Mouse (Mus musculus) limb, embryonic 10.5 days (tissue): ENCODE measurements at regions not wholly inside any gene's neighbourhood (a gene's known extent, or its start where the extent isn't known, plus 50 kb on each side); places are given as distances from the start of the nearest gene placed in this dataset.
"Not testable (repeated sequence)": the region's sequence is repeated elsewhere in the genome, so short reads cannot be mapped to it uniquely, and the experiment has no call there.

Source experiments
- DNase-seq: peaks from one replicate; pipeline ENCODE4 v3.0.0-alpha.2; 2017; ENCODE audit warnings: low spot score
- H3K27ac ChIP-seq: fragments of 300-500 bp; sonication (generic); 2 replicates; pipeline ENCODE4 v1.5.1; 2016; ENCODE audit warnings: mild to moderate bottlenecking
- H3K27me3 ChIP-seq: fragments of 300-500 bp; sonication (generic); 2 replicates; pipeline ENCODE4 v1.6.1; 2016; ENCODE audit warnings: low read depth, mild to moderate bottlenecking; ENCODE audit not compliant: poor library complexity, severe bottlenecking
- H3K36me3 ChIP-seq: fragments of 300-500 bp; sonication (generic); 2 replicates; pipeline ENCODE4 v1.6.1; 2016; ENCODE audit warnings: mild to moderate bottlenecking, moderate library complexity
- H3K4me1 ChIP-seq: fragments of 300-500 bp; sonication (generic); 2 replicates; pipeline ENCODE4 v1.6.1; 2016
- H3K4me3 ChIP-seq: fragments of 300-500 bp; sonication (generic); 2 replicates; pipeline ENCODE4 v1.5.1; 2016; ENCODE audit warnings: mild to moderate bottlenecking, moderate library complexity
- H3K9me3 ChIP-seq: fragments of 300-500 bp; sonication (generic); replicated peaks from 2 replicates; pipeline ENCODE4 v1.6.1; 2016; ENCODE audit warnings: mild to moderate bottlenecking
- WGBS: fragments of 180-500 bp; shearing (Covaris S2); methylation state at CpG from one replicate; pipeline ENCODE4 v1.1.7; 2016; 5-methylcytosine and 5-hydroxymethylcytosine counted together

DNA sequence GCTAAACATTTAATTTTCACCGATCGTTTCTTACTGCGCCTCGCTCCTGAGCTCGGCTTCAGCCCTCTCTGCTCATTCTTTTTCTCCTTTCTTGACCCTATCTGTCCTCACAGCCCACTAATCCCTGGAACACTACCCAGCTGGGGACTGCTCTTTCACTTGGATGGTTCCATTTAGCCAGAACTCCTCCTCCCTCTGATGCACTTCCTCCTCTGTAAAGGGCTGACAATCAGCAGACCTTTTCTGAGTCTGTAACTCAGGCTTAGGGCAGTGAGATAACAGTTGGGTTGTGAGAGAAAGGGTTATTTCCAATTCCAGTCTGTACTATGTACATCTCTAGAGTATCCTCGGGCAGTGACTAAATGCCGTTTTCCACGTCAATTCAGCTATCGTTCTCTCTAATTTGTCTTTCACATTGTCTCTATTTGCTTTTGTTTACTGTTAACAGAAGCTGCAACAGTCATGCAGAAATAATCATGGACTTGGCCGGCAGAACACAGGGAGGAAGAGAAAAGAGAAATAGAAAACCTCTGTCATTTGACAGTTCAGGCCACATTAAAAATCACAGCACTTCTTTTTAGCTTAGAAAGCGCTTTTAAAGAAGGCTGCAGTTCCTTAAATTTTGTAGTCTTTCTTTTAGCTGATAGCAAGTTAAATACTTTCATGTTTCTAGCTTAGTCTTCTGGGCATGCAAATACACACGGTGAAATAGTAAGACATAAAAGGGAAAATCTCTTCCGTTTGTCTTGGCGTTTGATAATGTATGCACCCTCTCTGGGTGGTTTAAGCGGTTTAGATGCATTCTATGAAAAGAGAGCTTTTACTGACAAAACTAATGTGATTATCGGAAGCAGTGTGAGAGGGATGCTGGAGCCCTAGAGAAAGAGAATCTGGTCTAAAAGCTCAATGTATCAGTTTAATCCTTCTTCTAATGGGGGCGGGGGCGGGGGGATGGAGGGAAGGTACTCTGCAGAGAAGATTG, 94.7 kb upstream of the Fam181b start:
- Histone ChIP-seq H3K27ac (no peak overlapping the region), H3K4me1 (0 out of 2 replicates have a peak, but pooled peaks cover 4% of the 10 kb centered on the region), H3K27me3 (no peaks in the 10 kb centered on the region), H3K4me3 (no peak overlapping the region), H3K36me3 (no peaks in the 10 kb centered on the region), H3K9me3 (no peaks in the 10 kb centered on the region)
- WGBS = 65% methylated on average over 18 of the region's 18 CpGs
- no peak for DNase-seq

- 88% methylated on average over 2 of the region's 2 CpGs for WGBS
Measured at GRCm38 (mm10) chr7:92985683-92986070, 94.0 kb upstream of the Fam181b start.

GRCm38 (mm10) chr7:92998886-92999285, 80.8 kb upstream of the Fam181b start:
- no peaks in the 10 kb centered on the region for H3K36me3 ChIP-seq
- WGBS = 85% methylated on average over 3 of the region's 3 CpGs

More at GRCm38 (mm10) chr7:92985683-92986070, 94.0 kb upstream of the Fam181b start:
- no peak for DNase-seq
- Histone ChIP-seq H3K4me3 (no peak overlapping the region), H3K4me1 (0 out of 2 replicates have a peak, but pooled peaks cover 4% of the 10 kb centered on the region), H3K27me3 (no peaks in the 10 kb centered on the region), H3K9me3 (no peaks in the 10 kb centered on the region), H3K36me3 (no peaks in the 10 kb centered on the region), H3K27ac (no peak overlapping the region)

DNA sequence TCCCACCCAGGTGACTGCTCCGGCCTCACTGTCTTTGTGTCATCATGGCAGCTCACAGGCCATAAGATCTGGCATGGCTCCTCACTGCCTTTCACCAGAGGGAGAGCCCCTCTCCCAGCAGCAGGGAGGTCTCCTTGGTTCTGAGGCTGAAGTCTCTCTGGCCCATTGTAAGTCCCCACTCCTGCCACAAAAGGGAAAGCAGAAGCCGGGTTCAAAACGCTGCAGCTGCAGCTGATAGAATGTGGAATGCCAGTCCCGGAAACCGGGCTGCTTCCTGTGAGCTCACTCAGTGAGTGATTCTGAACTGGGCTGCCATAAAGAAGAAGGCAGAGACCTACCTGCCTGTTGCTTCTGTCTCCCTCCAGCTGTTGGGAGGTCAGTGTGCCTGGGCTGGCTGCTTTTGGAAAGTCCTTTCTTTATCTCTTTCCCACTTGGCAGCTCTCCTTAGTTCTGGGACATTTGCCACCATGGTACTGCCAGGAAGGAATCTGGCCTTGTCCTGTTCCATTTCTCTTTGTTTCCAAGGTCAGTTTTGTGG, 72.9 kb upstream of the Fam181b start:
- peak overlapping the region; percentile 53; the same call in 1 of the 2 replicates for H3K27ac ChIP-seq
- WGBS = 66% methylated on average over 5 of the region's 5 CpGs
- DNase-seq = not testable (repeated sequence)

More at GRCm38 (mm10) chr7:92998886-92999285, 80.8 kb upstream of the Fam181b start:
- H3K9me3 ChIP-seq = no peaks in the 10 kb centered on the region
- no peak overlapping the region for H3K27ac ChIP-seq
- H3K4me1 ChIP-seq = no peaks in the 10 kb centered on the region
- H3K27me3 ChIP-seq = no peaks in the 10 kb centered on the region
- H3K4me3 ChIP-seq = no peak overlapping the region
- DNase-seq = no peak

DNA sequence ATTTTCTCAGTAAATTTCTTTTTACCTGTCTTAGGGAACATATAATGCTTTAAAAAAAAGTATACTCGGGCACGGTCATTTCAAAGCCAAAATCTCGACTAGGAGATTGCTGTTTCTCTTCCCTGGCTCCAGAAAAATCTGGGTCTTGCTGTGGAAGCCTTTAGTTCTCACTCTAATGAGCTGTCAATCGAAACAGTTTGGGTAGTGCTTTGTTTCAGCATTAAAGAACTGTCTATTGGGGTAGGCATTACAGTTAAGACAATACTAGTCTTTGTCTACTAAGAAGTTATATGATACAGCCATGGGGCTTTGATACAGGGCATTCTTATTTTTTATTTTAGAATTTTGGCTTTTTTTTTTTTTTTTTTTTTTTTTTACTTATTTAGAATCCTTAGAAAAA, 71.9 kb upstream of the Fam181b start:
- Histone ChIP-seq H3K4me1 (peaks cover 4% of the 10 kb centered on the region; the same call in 1 of the 2 replicates), H3K27me3 (no peaks in the 10 kb centered on the region), H3K4me3 (no peak overlapping the region), H3K27ac (no peak overlapping the region), H3K9me3 (no peaks in the 10 kb centered on the region), H3K36me3 (no peaks in the 10 kb centered on the region)
- no peak for DNase-seq
- 77% methylated on average over 4 of the region's 4 CpGs for WGBS

More for the DNA sequence above, 72.9 kb upstream of the Fam181b start:
- H3K36me3 ChIP-seq, H3K4me1 ChIP-seq, H3K4me3 ChIP-seq, H3K9me3 ChIP-seq, H3K27me3 ChIP-seq: not testable (repeated sequence)

DNA sequence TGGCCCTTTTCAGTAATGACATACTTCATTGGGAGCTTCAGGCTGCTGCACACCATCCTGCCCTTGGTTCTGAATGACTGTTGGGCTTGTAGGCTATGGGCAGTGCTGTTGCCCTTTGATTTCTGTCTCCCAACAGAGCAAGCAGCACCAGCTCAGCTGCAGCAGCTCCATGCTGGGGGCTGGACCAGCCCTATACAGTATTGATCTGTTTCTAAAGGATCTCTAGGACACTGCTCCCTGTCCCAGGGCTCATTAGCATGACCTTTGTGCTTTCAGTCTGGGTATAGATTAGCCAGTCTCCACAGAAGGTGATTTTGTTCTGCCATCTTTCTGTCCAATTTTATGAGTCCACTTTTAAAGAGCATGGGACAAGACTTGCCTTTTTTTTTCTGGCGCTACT, 60.3 kb upstream of the Fam181b start:
- Histone ChIP-seq H3K36me3 (no peaks in the 10 kb centered on the region), H3K4me1 (no peaks in the 10 kb centered on the region), H3K9me3 (no peaks in the 10 kb centered on the region), H3K27ac (no peak overlapping the region), H3K27me3 (no peaks in the 10 kb centered on the region), H3K4me3 (no peak overlapping the region)
- 93% methylated on average over 1 of the region's 1 CpGs for WGBS
- no peak for DNase-seq

GRCm38 (mm10) chr7:93023489-93024130, 56.1 kb upstream of the Fam181b start:
- 74% methylated on average over 5 of the region's 5 CpGs for WGBS
- H3K36me3 ChIP-seq = no peaks in the 10 kb centered on the region
- H3K27ac ChIP-seq = no peak overlapping the region
- H3K4me3 ChIP-seq = no peak overlapping the region
- H3K27me3 ChIP-seq = no peaks in the 10 kb centered on the region
- no peak for DNase-seq
- no peaks in the 10 kb centered on the region for H3K9me3 ChIP-seq
- H3K4me1 ChIP-seq = peaks cover 5% of the 10 kb centered on the region

DNA sequence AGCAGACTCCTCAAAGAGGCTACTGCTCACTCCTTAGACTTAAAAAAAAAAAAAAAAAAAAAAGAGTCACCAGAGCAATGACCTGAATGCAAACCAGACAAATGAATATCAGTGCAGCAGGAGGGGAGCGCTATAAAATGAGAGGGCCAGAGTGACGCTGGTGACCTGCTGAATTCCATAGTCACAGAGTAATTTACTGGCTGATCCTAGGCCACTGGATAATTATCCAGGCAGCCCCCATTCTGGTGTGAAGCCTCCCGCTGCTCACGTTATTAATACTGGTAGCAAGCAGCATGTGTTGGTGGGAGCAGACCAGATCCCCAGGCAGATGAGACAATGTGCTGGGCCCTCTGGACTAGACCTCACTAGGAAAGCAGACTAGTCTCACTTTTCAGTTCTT, 53.4 kb upstream of the Fam181b start:
- H3K4me1 ChIP-seq = peaks cover 5% of the 10 kb centered on the region
- H3K36me3 ChIP-seq = no peaks in the 10 kb centered on the region
- no peaks in the 10 kb centered on the region for H3K9me3 ChIP-seq
- no peak overlapping the region for H3K4me3 ChIP-seq
- 46% methylated on average over 4 of the region's 4 CpGs for WGBS
- no peaks in the 10 kb centered on the region for H3K27me3 ChIP-seq
- no peak for DNase-seq
- no peak overlapping the region for H3K27ac ChIP-seq
